Mouse (Mus musculus) liver, embryonic 14 days (tissue): ENCODE data around the gene Kmo. TPM values are rescaled to one million over a fixed set of nuclear protein-coding genes. Genes with fewer than 3 reads are reported as not detected.

ENCODE experiments used
- polyA plus RNA-seq: library from polyadenylated mRNA; depleted of rRNA; stranded (reverse); fragments of >200 nt; gene quantifications from 2 replicates; pipeline ENCODE4 v1.2.3, GENCODE M21; 2012; rRNA removed

Kmo gene
- 5.0 and 6.5 TPM in 2 replicates for polyA plus RNA-seq

GRCm38 (mm10) chr1:175619814-175620431 lies at the start of gene Kmo:
Kmo (plus strand) TSS chr1:175620381.

GRCm38 (mm10) chr1:175625257-175625879 lies 5.2 kb downstream of the Kmo start, which contains the start of gene Fh1:
Fh1 (minus strand) TSS chr1:175625635.

DNA sequence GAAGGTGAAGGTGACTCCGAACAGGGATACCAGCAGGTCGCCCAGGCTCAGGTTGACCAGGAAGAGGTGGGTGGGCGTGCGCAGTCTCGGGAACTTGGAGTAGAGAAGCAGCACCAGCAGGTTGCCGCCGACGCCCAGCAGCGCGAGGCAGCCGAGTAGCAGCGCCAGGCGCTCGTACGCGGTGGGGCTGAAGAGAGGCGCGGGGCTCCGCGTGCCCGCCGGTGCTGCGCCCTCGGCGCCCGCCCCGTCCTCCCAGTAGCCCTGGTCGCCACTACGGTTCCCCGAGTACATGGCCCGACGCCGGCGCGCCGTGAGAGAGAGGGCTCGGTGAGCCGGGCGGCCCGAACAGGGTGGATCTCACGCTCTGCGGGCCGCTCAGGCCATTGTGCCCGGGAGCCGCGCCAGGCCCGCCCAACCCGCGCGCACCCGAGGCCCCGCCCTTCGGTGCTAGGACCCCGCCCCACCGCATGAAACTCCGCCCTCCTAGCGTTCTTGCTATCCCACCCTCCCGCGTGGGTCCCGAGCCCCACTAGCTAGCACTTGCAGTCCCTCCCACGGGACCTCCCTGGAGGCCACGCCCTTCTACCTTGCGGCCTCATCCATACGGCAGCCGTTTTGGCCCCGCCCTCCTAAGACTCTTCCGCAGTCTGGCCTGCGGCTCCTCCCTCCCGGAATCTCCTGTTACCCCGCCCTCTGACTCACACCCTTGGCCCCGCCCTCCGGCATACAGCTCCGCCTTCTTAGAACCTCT lies 72.2 kb downstream of the Kmo start, which contains the start of the genes Opn3 and Chml:
Gene Opn3, minus strand, starts transcription at position 531 of the 751 bp plus-strand sequence.
Gene Chml, minus strand, starts transcription at position 656 of the 751 bp plus-strand sequence.

DNA sequence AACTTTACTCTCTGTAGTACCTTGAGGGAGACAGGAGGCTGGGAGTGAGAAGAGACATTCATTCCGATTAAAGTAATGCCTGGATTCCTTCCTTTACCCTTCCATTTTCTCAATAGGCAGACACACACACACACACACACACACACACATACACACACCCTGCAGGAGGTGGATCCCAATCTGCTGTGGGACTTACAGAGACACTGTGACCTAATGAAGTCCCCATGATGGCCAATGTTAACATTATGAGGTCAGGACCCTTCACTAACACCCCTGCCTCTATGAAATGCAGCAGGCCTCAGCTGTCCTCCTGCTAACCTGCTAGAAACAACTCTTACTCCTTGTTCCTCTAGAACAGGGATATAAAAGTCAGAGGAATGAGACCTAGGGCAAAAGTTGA lies 78.1 kb downstream of the Kmo start, which contains the start of gene Wdr64:
Gene Wdr64, plus strand, starts transcription at position 301 of the 400 bp plus-strand sequence.

Other genes with a start within 250 kb of the Kmo start
- 0.01 and 0.02 TPM in 2 replicates for gene Rgs7, start 127.9 kb upstream of the Kmo start, polyA plus RNA-seq
- 63.0 and 66.7 TPM in 2 replicates for gene Fh1, start 5.3 kb downstream of the Kmo start, polyA plus RNA-seq
- gene Opn3, start 72.4 kb downstream of the Kmo start, polyA plus RNA-seq: 0.60 and 0.61 TPM in 2 replicates
- gene Chml, start 72.5 kb downstream of the Kmo start, polyA plus RNA-seq: 1.2 and 1.5 TPM in 2 replicates
- not detected in 2 replicates for gene Wdr64, start 78.2 kb downstream of the Kmo start, polyA plus RNA-seq